Mouse (Mus musculus) kidney, embryonic 15.5 days (tissue): Measurements from ENCODE around the gene Erg. TPM values are rescaled to one million over a fixed set of nuclear protein-coding genes. Genes with fewer than 3 reads are reported as not detected.

Experiments used
- ATAC-seq: fragments of 200-750 bp; cut with Nextera tagmentation; replicated peaks from 2 replicates; pipeline ENCODE4 v1.8.0; 2017; ENCODE audit warnings: moderate TSS enrichment; ENCODE audit not compliant: low FRiP score
- H3K27ac ChIP-seq: fragments of 300-500 bp; sonication (generic); 2 replicates; pipeline ENCODE4 v1.5.1; 2015; ENCODE audit warnings: mild to moderate bottlenecking, inconsistent platforms
- H3K27me3 ChIP-seq: fragments of 300-500 bp; sonication (generic); 2 replicates; pipeline ENCODE4 v1.6.1; 2015; ENCODE audit warnings: inconsistent platforms
- H3K36me3 ChIP-seq: fragments of 300-500 bp; sonication (generic); 2 replicates; pipeline ENCODE4 v1.6.1; 2015; ENCODE audit warnings: inconsistent platforms
- H3K4me1 ChIP-seq: fragments of 300-500 bp; sonication (generic); 2 replicates; pipeline ENCODE4 v1.6.1; 2015; ENCODE audit warnings: inconsistent platforms
- H3K4me2 ChIP-seq: fragments of 300-500 bp; sonication (generic); 2 replicates; pipeline ENCODE4 v1.6.1; 2015; ENCODE audit warnings: moderate library complexity, mild to moderate bottlenecking, inconsistent platforms
- H3K4me3 ChIP-seq: fragments of 300-500 bp; sonication (generic); replicated peaks from 2 replicates; pipeline ENCODE4 v1.5.1; 2015; ENCODE audit warnings: mild to moderate bottlenecking, inconsistent platforms
- H3K9ac ChIP-seq: fragments of 300-500 bp; sonication (generic); 2 replicates; pipeline ENCODE4 v1.6.1; 2015; ENCODE audit warnings: mild to moderate bottlenecking, inconsistent platforms
- H3K9me3 ChIP-seq: fragments of 300-500 bp; sonication (generic); replicated peaks from 2 replicates; pipeline ENCODE4 v1.6.1; 2016; ENCODE audit warnings: inconsistent platforms
- WGBS: fragments of 180-500 bp; shearing (Covaris S2); methylation state at CpG from one replicate; pipeline ENCODE4 v1.1.7; 2015; ENCODE audit warnings: mixed read lengths; 5-methylcytosine and 5-hydroxymethylcytosine counted together
- polyA plus RNA-seq: library from polyadenylated mRNA; unstranded; fragments of >200 nt; fragmentation: Nextera tagmentation; extraction: Ambion mirVana; gene quantifications from 2 replicates; pipeline ENCODE4 v1.2.1, GENCODE M21; 2015

Gene Erg
- polyA plus RNA-seq, 1 experiment from 2014 or later = 8.4 TPM

GRCm38 (mm10) chr16:95353838-95354237 lies 232.6 kb downstream of the Erg start:
- Histone ChIP-seq H3K4me3 (no peak overlapping the region), H3K9me3 (no peaks in the 10 kb centered on the region), H3K27me3 (no peaks in the 10 kb centered on the region), H3K9ac (no peak overlapping the region), H3K36me3 (no peaks in the 10 kb centered on the region), H3K4me2 (no peak overlapping the region), H3K4me1 (0 out of 2 replicates have a peak, but pooled peaks cover 6% of the 10 kb centered on the region), H3K27ac (no peak overlapping the region)
- WGBS = 65% methylated on average over 8 of the region's 8 CpGs
- no peak for ATAC-seq

GRCm38 (mm10) chr16:95352266-95352665 lies 234.1 kb downstream of the Erg start:
- 0 out of 2 replicates have a peak, but pooled peaks cover 9% of the 10 kb centered on the region for H3K4me1 ChIP-seq
- H3K27ac ChIP-seq = no peak overlapping the region
- H3K27me3 ChIP-seq = no peaks in the 10 kb centered on the region
- ATAC-seq = no peak
- H3K4me3 ChIP-seq = no peak overlapping the region
- H3K9ac ChIP-seq = no peak overlapping the region
- H3K36me3 ChIP-seq = no peaks in the 10 kb centered on the region
- 46% methylated on average over 8 of the region's 8 CpGs for WGBS
- no peak overlapping the region for H3K4me2 ChIP-seq
- no peaks in the 10 kb centered on the region for H3K9me3 ChIP-seq

- no peaks in the 10 kb centered on the region for H3K9me3 ChIP-seq
- H3K27me3 ChIP-seq = no peaks in the 10 kb centered on the region
- H3K9ac ChIP-seq = no peak overlapping the region
- H3K4me2 ChIP-seq = no peak overlapping the region
- H3K4me1 ChIP-seq = 0 out of 2 replicates have a peak, but pooled peaks cover 9% of the 10 kb centered on the region
- no peaks in the 10 kb centered on the region for H3K36me3 ChIP-seq
- no peak overlapping the region for H3K27ac ChIP-seq
- 27% methylated on average over 3 of the region's 3 CpGs for WGBS
- 0 out of 2 replicates have a peak, but pooled peaks have one; percentile 5 for ATAC-seq
- H3K4me3 ChIP-seq = no peak overlapping the region
Observed at GRCm38 (mm10) chr16:95350499-95350898, 235.9 kb downstream of the Erg start.

- no peak overlapping the region for H3K4me3 ChIP-seq
- WGBS = 47% methylated on average over 5 of the region's 5 CpGs
- H3K4me1 ChIP-seq = 0 out of 2 replicates have a peak, but pooled peaks cover 9% of the 10 kb centered on the region
- H3K27me3 ChIP-seq = no peaks in the 10 kb centered on the region
- H3K4me2 ChIP-seq = no peak overlapping the region
- no peak overlapping the region for H3K9ac ChIP-seq
- H3K36me3 ChIP-seq = no peaks in the 10 kb centered on the region
- no peak for ATAC-seq
- no peak overlapping the region for H3K27ac ChIP-seq
- H3K9me3 ChIP-seq = no peaks in the 10 kb centered on the region
Observed at GRCm38 (mm10) chr16:95349745-95350144, 236.6 kb downstream of the Erg start.

- Histone ChIP-seq H3K36me3 (no peaks in the 10 kb centered on the region), H3K27ac (no peak overlapping the region), H3K4me3 (no peak overlapping the region), H3K9ac (no peak overlapping the region), H3K27me3 (no peaks in the 10 kb centered on the region), H3K9me3 (no peaks in the 10 kb centered on the region), H3K4me2 (no peak overlapping the region), H3K4me1 (0 out of 2 replicates have a peak, but pooled peaks cover 9% of the 10 kb centered on the region)
- no peak for ATAC-seq
- whole genome bisulfite sequencing = 79% methylated on average over 6 of the region's 6 CpGs
Observed at GRCm38 (mm10) chr16:95349344-95349743, 237.0 kb downstream of the Erg start.

- 0 out of 2 replicates have a peak, but pooled peaks cover 9% of the 10 kb centered on the region for H3K4me1 ChIP-seq
- no peaks in the 10 kb centered on the region for H3K36me3 ChIP-seq
- H3K4me2 ChIP-seq = no peak overlapping the region
- H3K4me3 ChIP-seq = no peak overlapping the region
- no peak overlapping the region for H3K9ac ChIP-seq
- no peak for ATAC-seq
- WGBS = 78% methylated on average over 9 of the region's 9 CpGs
- H3K9me3 ChIP-seq = no peaks in the 10 kb centered on the region
- H3K27ac ChIP-seq = no peak overlapping the region
- no peaks in the 10 kb centered on the region for H3K27me3 ChIP-seq
Observed at GRCm38 (mm10) chr16:95348555-95348954, 237.8 kb downstream of the Erg start.

GRCm38 (mm10) chr16:95347202-95347601 lies 239.2 kb downstream of the Erg start:
- no peaks in the 10 kb centered on the region for H3K9me3 ChIP-seq
- peak; percentile 53 for ATAC-seq
- H3K4me2 ChIP-seq = no peak overlapping the region
- WGBS = 34% methylated on average over 3 of the region's 3 CpGs
- H3K4me3 ChIP-seq = no peak overlapping the region
- peak overlapping the region; percentile 57 for H3K27ac ChIP-seq
- no peaks in the 10 kb centered on the region for H3K36me3 ChIP-seq
- 0 out of 2 replicates have a peak, but pooled peaks cover 5% of the 10 kb centered on the region for H3K4me1 ChIP-seq
- H3K9ac ChIP-seq = no peak overlapping the region
- H3K27me3 ChIP-seq = no peaks in the 10 kb centered on the region

- WGBS = 1% methylated on average over 5 of the region's 7 CpGs
- Histone ChIP-seq H3K4me2 (no peak overlapping the region), H3K9ac (no peak overlapping the region), H3K4me1 (0 out of 2 replicates have a peak, but pooled peaks cover 10% of the 10 kb centered on the region), H3K9me3 (no peaks in the 10 kb centered on the region), H3K36me3 (no peaks in the 10 kb centered on the region), H3K4me3 (no peak overlapping the region), H3K27ac (no peak overlapping the region), H3K27me3 (no peaks in the 10 kb centered on the region)
- ATAC-seq = no peak
Observed at GRCm38 (mm10) chr16:95345882-95346281, 240.5 kb downstream of the Erg start.

GRCm38 (mm10) chr16:95344961-95345360 lies 241.4 kb downstream of the Erg start:
- H3K9ac ChIP-seq = 0 out of 2 replicates have a peak overlapping the region, but pooled peaks have one; percentile 0
- peaks cover 4% of the 10 kb centered on the region; the same call in 1 of the 2 replicates for H3K27me3 ChIP-seq
- H3K4me3 ChIP-seq = no peak overlapping the region
- no peak overlapping the region for H3K4me2 ChIP-seq
- no peaks in the 10 kb centered on the region for H3K9me3 ChIP-seq
- H3K27ac ChIP-seq = no peak overlapping the region
- no peak for ATAC-seq
- WGBS = 63% methylated on average over 10 of the region's 10 CpGs
- H3K36me3 ChIP-seq = no peaks in the 10 kb centered on the region
- 0 out of 2 replicates have a peak, but pooled peaks cover 10% of the 10 kb centered on the region for H3K4me1 ChIP-seq

GRCm38 (mm10) chr16:95342030-95342429 lies 244.4 kb downstream of the Erg start:
- H3K27ac ChIP-seq = no peak overlapping the region
- no peak overlapping the region for H3K4me2 ChIP-seq
- ATAC-seq = no peak
- H3K27me3 ChIP-seq = peaks cover 4% of the 10 kb centered on the region; the same call in 1 of the 2 replicates
- WGBS = 69% methylated on average over 8 of the region's 8 CpGs
- H3K4me1 ChIP-seq = 0 out of 2 replicates have a peak, but pooled peaks cover 5% of the 10 kb centered on the region
- H3K36me3 ChIP-seq = no peaks in the 10 kb centered on the region
- H3K9me3 ChIP-seq = no peaks in the 10 kb centered on the region
- no peak overlapping the region for H3K9ac ChIP-seq
- no peak overlapping the region for H3K4me3 ChIP-seq

GRCm38 (mm10) chr16:95340885-95341791 lies 245.3 kb downstream of the Erg start:
- Histone ChIP-seq H3K4me1 (0 out of 2 replicates have a peak, but pooled peaks cover 5% of the 10 kb centered on the region), H3K9ac (0 out of 2 replicates have a peak overlapping the region, but pooled peaks have one; percentile 4), H3K27ac (no peak overlapping the region), H3K4me3 (no peak overlapping the region), H3K4me2 (peak overlapping the region; percentile 46), H3K9me3 (no peaks in the 10 kb centered on the region), H3K36me3 (no peaks in the 10 kb centered on the region), H3K27me3 (peaks cover 4% of the 10 kb centered on the region; the same call in 1 of the 2 replicates)
- WGBS = 28% methylated on average over 28 of the region's 28 CpGs
- peak; percentile 69; the same call in 1 of the 2 replicates for ATAC-seq

GRCm38 (mm10) chr16:95332159-95332558 lies 254.2 kb downstream of the Erg start:
- H3K4me1 ChIP-seq = no peaks in the 10 kb centered on the region
- no peak overlapping the region for H3K27ac ChIP-seq
- ATAC-seq = no peak
- no peak overlapping the region for H3K4me2 ChIP-seq
- no peaks in the 10 kb centered on the region for H3K9me3 ChIP-seq
- no peaks in the 10 kb centered on the region for H3K27me3 ChIP-seq
- no peaks in the 10 kb centered on the region for H3K36me3 ChIP-seq
- 70% methylated on average over 5 of the region's 5 CpGs for WGBS
- no peak overlapping the region for H3K4me3 ChIP-seq
- no peak overlapping the region for H3K9ac ChIP-seq
